Mouse (Mus musculus): ENCODE measurements around the gene Hps5. TPM values are rescaled to one million over a fixed set of nuclear protein-coding genes. Genes with fewer than 3 reads are reported as not detected.

The Hps5 gene
- total RNA-seq, 1 experiment: 17.4 TPM

- H3K4me3 ChIP-seq (ENCODE audit: insufficient read depth in 1 of 2, low read depth in 1 of 2, low read length in 2 of 2, poor library complexity in 1 of 2, severe bottlenecking in 1 of 2): no peak overlapping the region
- DNase-seq (ENCODE audit: low read depth, low spot score): no peak
- H3K9me3 ChIP-seq (ENCODE audit: control insufficient read depth, insufficient read depth, low read depth, low read length): no peaks in the 10 kb centered on the region
- H3K9ac ChIP-seq (ENCODE audit: insufficient read depth, low read depth, low read length, poor library complexity, severe bottlenecking): no peak overlapping the region
- no peak overlapping the region for H3K27ac ChIP-seq (ENCODE audit: insufficient read depth, low read depth, low read length, poor library complexity, severe bottlenecking)
- in situ Hi-C loops (cut with MboI; ENCODE audit: low sequenced_read_pairs in 2 of 2, unreplicated experiment in 2 of 2): no loop called here
- peaks cover 2 to 4% of the 10 kb centered on the region in 2 experiments; a peak in 2 of 4 replicates for H3K4me1 ChIP-seq (ENCODE audit: control insufficient read depth in 2 of 2, insufficient read depth in 2 of 2, low read length in 2 of 2, poor library complexity in 1 of 2)
- H3K36me3 ChIP-seq (ENCODE audit: control insufficient read depth, insufficient read depth, low read length, poor library complexity, severe bottlenecking): no peaks in the 10 kb centered on the region
- TF ChIP-seq ZC3H11A (IDR thresholded peaks at IDR 0.05; ENCODE audit: borderline replicate concordance, low read depth, low read length) (no peak), ZNF384 (IDR thresholded peaks at IDR 0.05; ENCODE audit: low read depth, low read length) (no peak), MAFK (IDR thresholded peaks at IDR 0.05; ENCODE audit: insufficient read depth, low read depth, low read length) (no peak), HCFC1 (IDR thresholded peaks at IDR 0.05; ENCODE audit: borderline replicate concordance, insufficient read depth, low read length) (no peak)
Measured at GRCm38 (mm10) chr7:46831693-46832092, 35.8 kb upstream of the Hps5 start.

DNA sequence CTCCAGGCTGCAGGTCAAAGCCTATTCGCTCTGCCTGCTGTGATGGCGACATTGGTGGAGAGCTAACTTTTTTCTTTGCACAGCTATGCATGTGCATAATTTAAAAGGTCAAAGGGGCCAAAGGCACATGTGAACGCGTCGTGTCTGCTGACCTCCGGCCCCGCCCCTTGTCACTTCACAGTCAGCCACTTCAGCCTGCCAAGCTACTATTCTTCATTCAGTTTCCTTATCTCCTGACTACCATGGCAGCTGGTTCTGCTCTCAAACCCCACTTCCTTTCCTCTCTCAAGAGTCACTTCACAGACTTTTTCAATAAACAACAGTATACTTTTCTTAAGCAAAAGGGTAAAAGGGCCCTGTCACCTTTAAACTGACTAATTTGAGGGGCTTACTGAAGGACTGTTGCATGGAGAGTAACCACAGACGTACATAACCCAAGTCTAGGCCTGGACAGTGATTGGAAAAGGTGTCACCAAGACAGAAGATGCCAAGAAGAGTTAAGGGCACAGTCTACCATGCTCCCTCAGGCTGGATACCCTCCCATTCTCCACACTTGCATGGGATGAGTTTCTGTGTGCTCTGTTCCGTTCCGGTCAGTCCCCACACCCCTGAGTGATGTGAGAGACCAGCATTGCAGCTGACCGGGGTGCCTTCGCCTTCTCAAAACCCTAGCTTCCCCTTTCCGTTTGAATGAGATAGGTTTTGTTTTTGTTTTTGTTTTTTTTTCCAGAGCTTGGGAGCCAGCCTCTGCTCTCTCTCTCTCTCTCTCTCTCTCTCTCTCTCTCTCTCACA lies 35.1 kb upstream of the Hps5 start:
- no peaks in the 10 kb centered on the region for H3K9me3 ChIP-seq (ENCODE audit: control insufficient read depth, insufficient read depth, low read depth, low read length)
- H3K9ac ChIP-seq (ENCODE audit: insufficient read depth, low read depth, low read length, poor library complexity, severe bottlenecking): no peak overlapping the region
- H3K36me3 ChIP-seq (ENCODE audit: control insufficient read depth, insufficient read depth, low read length, poor library complexity, severe bottlenecking): no peaks in the 10 kb centered on the region
- DNase-seq (ENCODE audit: low read depth, low spot score): no peak
- no peak overlapping the region for H3K27ac ChIP-seq (ENCODE audit: insufficient read depth, low read depth, low read length, poor library complexity, severe bottlenecking)
- no peak overlapping the region for H3K4me3 ChIP-seq (ENCODE audit: insufficient read depth in 1 of 2, low read depth in 1 of 2, low read length in 2 of 2, poor library complexity in 1 of 2, severe bottlenecking in 1 of 2)
- in situ Hi-C loops (cut with MboI; ENCODE audit: low sequenced_read_pairs in 2 of 2, unreplicated experiment in 2 of 2): no loop called here
- TF ChIP-seq ZNF384 (IDR thresholded peaks at IDR 0.05; ENCODE audit: low read depth, low read length) (no peak), HCFC1 (IDR thresholded peaks at IDR 0.05; ENCODE audit: borderline replicate concordance, insufficient read depth, low read length) (no peak), MAFK (IDR thresholded peaks at IDR 0.05; ENCODE audit: insufficient read depth, low read depth, low read length) (no peak), ZC3H11A (IDR thresholded peaks at IDR 0.05; ENCODE audit: borderline replicate concordance, low read depth, low read length) (no peak), CHD2 (IDR thresholded peaks at IDR 0.05; ENCODE audit: low read depth, low read length) (no peak)
- H3K4me1 ChIP-seq (ENCODE audit: control insufficient read depth in 2 of 2, insufficient read depth in 2 of 2, low read length in 2 of 2, poor library complexity in 1 of 2): peaks cover 2 to 3% of the 10 kb centered on the region in 2 experiments; a peak in 2 of 4 replicates

GRCm38 (mm10) chr7:46829911-46830310 lies 34.0 kb upstream of the Hps5 start:
- no peak for DNase-seq (ENCODE audit: low read depth, low spot score)
- no peak for TF ChIP-seq MAFK (IDR thresholded peaks at IDR 0.05; ENCODE audit: insufficient read depth, low read depth, low read length)
- TF ChIP-seq ZC3H11A (IDR thresholded peaks at IDR 0.05; ENCODE audit: borderline replicate concordance, low read depth, low read length): no peak
- no peak for TF ChIP-seq HCFC1 (IDR thresholded peaks at IDR 0.05; ENCODE audit: borderline replicate concordance, insufficient read depth, low read length)
- no peak for TF ChIP-seq ZNF384 (IDR thresholded peaks at IDR 0.05; ENCODE audit: low read depth, low read length)
- TF ChIP-seq CHD2 (IDR thresholded peaks at IDR 0.05; ENCODE audit: low read depth, low read length): no peak
- peaks cover 0 to 2% of the 10 kb centered on the region in 2 experiments; a peak in 2 of 4 replicates for H3K4me1 ChIP-seq (ENCODE audit: control insufficient read depth in 2 of 2, insufficient read depth in 2 of 2, low read length in 2 of 2, poor library complexity in 1 of 2)

GRCm38 (mm10) chr7:46827803-46828184 lies 31.9 kb upstream of the Hps5 start:
- DNase-seq (ENCODE audit: low read depth, low spot score): no peak
- Histone ChIP-seq H3K4me1 (ENCODE audit: control insufficient read depth in 2 of 2, insufficient read depth in 2 of 2, low read length in 2 of 2, poor library complexity in 1 of 2) (peaks cover 0 to 2% of the 10 kb centered on the region in 2 experiments; a peak in 2 of 4 replicates), H3K9ac (ENCODE audit: insufficient read depth, low read depth, low read length, poor library complexity, severe bottlenecking) (no peak overlapping the region), H3K9me3 (ENCODE audit: control insufficient read depth, insufficient read depth, low read depth, low read length) (no peaks in the 10 kb centered on the region), H3K36me3 (ENCODE audit: control insufficient read depth, insufficient read depth, low read length, poor library complexity, severe bottlenecking) (peaks cover 8% of the 10 kb centered on the region), H3K4me3 (ENCODE audit: insufficient read depth in 1 of 2, low read depth in 1 of 2, low read length in 2 of 2, poor library complexity in 1 of 2, severe bottlenecking in 1 of 2) (no peak overlapping the region), H3K27ac (ENCODE audit: insufficient read depth, low read depth, low read length, poor library complexity, severe bottlenecking) (no peak overlapping the region)
- in situ Hi-C loops (cut with MboI; ENCODE audit: low sequenced_read_pairs in 2 of 2, unreplicated experiment in 2 of 2): no loop called here
- TF ChIP-seq CHD2 (IDR thresholded peaks at IDR 0.05; ENCODE audit: low read depth, low read length) (no peak), ZC3H11A (IDR thresholded peaks at IDR 0.05; ENCODE audit: borderline replicate concordance, low read depth, low read length) (no peak), MAFK (IDR thresholded peaks at IDR 0.05; ENCODE audit: insufficient read depth, low read depth, low read length) (no peak), HCFC1 (IDR thresholded peaks at IDR 0.05; ENCODE audit: borderline replicate concordance, insufficient read depth, low read length) (no peak), ZNF384 (IDR thresholded peaks at IDR 0.05; ENCODE audit: low read depth, low read length) (no peak)

More at GRCm38 (mm10) chr7:46829911-46830310, 34.0 kb upstream of the Hps5 start:
- H3K27ac ChIP-seq (ENCODE audit: insufficient read depth, low read depth, low read length, poor library complexity, severe bottlenecking): no peak overlapping the region
- in situ Hi-C loops (cut with MboI; ENCODE audit: low sequenced_read_pairs in 2 of 2, unreplicated experiment in 2 of 2): no loop called here
- H3K9ac ChIP-seq (ENCODE audit: insufficient read depth, low read depth, low read length, poor library complexity, severe bottlenecking): no peak overlapping the region
- H3K9me3 ChIP-seq (ENCODE audit: control insufficient read depth, insufficient read depth, low read depth, low read length): no peaks in the 10 kb centered on the region
- no peaks in the 10 kb centered on the region for H3K36me3 ChIP-seq (ENCODE audit: control insufficient read depth, insufficient read depth, low read length, poor library complexity, severe bottlenecking)
- no peak overlapping the region for H3K4me3 ChIP-seq (ENCODE audit: insufficient read depth in 1 of 2, low read depth in 1 of 2, low read length in 2 of 2, poor library complexity in 1 of 2, severe bottlenecking in 1 of 2)
